Mouse (Mus musculus): ENCODE results near the gene Rbm47. TPM values are rescaled to one million over a fixed set of nuclear protein-coding genes. Genes with fewer than 3 reads are reported as not detected.

Rbm47 gene
- polyA plus RNA-seq, 1 experiment from 2014 or later: 1.0 TPM

- Histone ChIP-seq H3K27ac (replicated peaks; ENCODE audit: low read depth, low read length) (no peak overlapping the region), H3K9me3 (ENCODE audit: control insufficient read depth, low read length) (no peaks in the 10 kb centered on the region), H3K9ac (replicated peaks; ENCODE audit: low read length) (no peak overlapping the region), H3K4me3 (replicated peaks; ENCODE audit: low read depth, low read length) (no peak overlapping the region), H3K27me3 (ENCODE audit: control insufficient read depth, insufficient read depth, low read length) (no peaks in the 10 kb centered on the region), H3K36me3 (ENCODE audit: control insufficient read depth, insufficient read depth, low read length) (no peaks in the 10 kb centered on the region), H3K4me2 (ENCODE audit: low read length) (no peak overlapping the region), H3K4me1 (ENCODE audit: control insufficient read depth, insufficient read depth, low read length) (no peaks in the 10 kb centered on the region)
- ATAC-seq (ENCODE audit: low FRiP score, low TSS enrichment): no peak
- WGBS: 88% methylated on average over 9 of the region's 9 CpGs
- no peak for DNase-seq
Measured at GRCm38 (mm10) chr5:66075032-66075488, 97.9 kb downstream of the Rbm47 start.

- H3K9me3 ChIP-seq (ENCODE audit: control insufficient read depth, low read length): no peaks in the 10 kb centered on the region
- no peak overlapping the region for H3K4me3 ChIP-seq (replicated peaks; ENCODE audit: low read depth, low read length)
- ATAC-seq (ENCODE audit: low FRiP score, low TSS enrichment) (no peak), DNase-seq (no peak)
- H3K4me1 ChIP-seq (ENCODE audit: control insufficient read depth, insufficient read depth, low read length): no peaks in the 10 kb centered on the region
- H3K27me3 ChIP-seq (ENCODE audit: control insufficient read depth, insufficient read depth, low read length): no peaks in the 10 kb centered on the region
- no peak overlapping the region for H3K4me2 ChIP-seq (ENCODE audit: low read length)
- H3K9ac ChIP-seq (replicated peaks; ENCODE audit: low read length): no peak overlapping the region
- no peak overlapping the region for H3K27ac ChIP-seq (replicated peaks; ENCODE audit: low read depth, low read length)
- WGBS: 90% methylated on average over 5 of the region's 5 CpGs
- H3K36me3 ChIP-seq (ENCODE audit: control insufficient read depth, insufficient read depth, low read length): no peaks in the 10 kb centered on the region
Measured at GRCm38 (mm10) chr5:66074235-66074634, 98.7 kb downstream of the Rbm47 start.

- Histone ChIP-seq H3K9ac (replicated peaks; ENCODE audit: low read length) (no peak overlapping the region), H3K27ac (replicated peaks; ENCODE audit: low read depth, low read length) (no peak overlapping the region), H3K4me1 (ENCODE audit: control insufficient read depth, insufficient read depth, low read length) (no peaks in the 10 kb centered on the region), H3K9me3 (ENCODE audit: control insufficient read depth, low read length) (no peaks in the 10 kb centered on the region), H3K36me3 (ENCODE audit: control insufficient read depth, insufficient read depth, low read length) (no peaks in the 10 kb centered on the region), H3K4me3 (replicated peaks; ENCODE audit: low read depth, low read length) (no peak overlapping the region), H3K27me3 (ENCODE audit: control insufficient read depth, insufficient read depth, low read length) (no peaks in the 10 kb centered on the region), H3K4me2 (ENCODE audit: low read length) (no peak overlapping the region)
- ATAC-seq (ENCODE audit: low FRiP score, low TSS enrichment): no peak
- WGBS: 89% methylated on average over 12 of the region's 12 CpGs
- DNase-seq: no peak
Measured at GRCm38 (mm10) chr5:66073604-66074164, 99.2 kb downstream of the Rbm47 start.

- 89% methylated on average over 8 of the region's 8 CpGs for WGBS
- Histone ChIP-seq H3K27ac (replicated peaks; ENCODE audit: low read depth, low read length) (no peak overlapping the region), H3K4me1 (ENCODE audit: control insufficient read depth, insufficient read depth, low read length) (no peaks in the 10 kb centered on the region), H3K27me3 (ENCODE audit: control insufficient read depth, insufficient read depth, low read length) (no peaks in the 10 kb centered on the region), H3K9ac (replicated peaks; ENCODE audit: low read length) (no peak overlapping the region), H3K9me3 (ENCODE audit: control insufficient read depth, low read length) (no peaks in the 10 kb centered on the region), H3K4me3 (replicated peaks; ENCODE audit: low read depth, low read length) (no peak overlapping the region), H3K4me2 (ENCODE audit: low read length) (no peak overlapping the region), H3K36me3 (ENCODE audit: control insufficient read depth, insufficient read depth, low read length) (no peaks in the 10 kb centered on the region)
- no peak for DNase-seq
- no peak for ATAC-seq (ENCODE audit: low FRiP score, low TSS enrichment)
Measured at GRCm38 (mm10) chr5:66071722-66072121, 101.2 kb downstream of the Rbm47 start.

- ATAC-seq (ENCODE audit: low FRiP score, low TSS enrichment) (no peak), DNase-seq (no peak)
- Histone ChIP-seq H3K4me3 (replicated peaks; ENCODE audit: low read depth, low read length) (no peak overlapping the region), H3K36me3 (ENCODE audit: control insufficient read depth, insufficient read depth, low read length) (no peaks in the 10 kb centered on the region), H3K4me1 (ENCODE audit: control insufficient read depth, insufficient read depth, low read length) (no peaks in the 10 kb centered on the region), H3K27me3 (ENCODE audit: control insufficient read depth, insufficient read depth, low read length) (no peaks in the 10 kb centered on the region), H3K4me2 (ENCODE audit: low read length) (no peak overlapping the region), H3K9ac (replicated peaks; ENCODE audit: low read length) (no peak overlapping the region), H3K9me3 (ENCODE audit: control insufficient read depth, low read length) (no peaks in the 10 kb centered on the region), H3K27ac (replicated peaks; ENCODE audit: low read depth, low read length) (no peak overlapping the region)
- WGBS: 59% methylated on average over 2 of the region's 2 CpGs
Measured at GRCm38 (mm10) chr5:66070350-66070749, 102.6 kb downstream of the Rbm47 start.

- H3K4me2 ChIP-seq (ENCODE audit: low read length): peak overlapping the region; percentile 51
- H3K9ac ChIP-seq (replicated peaks; ENCODE audit: low read length): no peak overlapping the region
- no peaks in the 10 kb centered on the region for H3K4me1 ChIP-seq (ENCODE audit: control insufficient read depth, insufficient read depth, low read length)
- ATAC-seq (ENCODE audit: low FRiP score, low TSS enrichment): no peak
- no peak overlapping the region for H3K27ac ChIP-seq (replicated peaks; ENCODE audit: low read depth, low read length)
- WGBS: 5% methylated on average over 27 of the region's 27 CpGs
- no peaks in the 10 kb centered on the region for H3K9me3 ChIP-seq (ENCODE audit: control insufficient read depth, low read length)
- H3K36me3 ChIP-seq (ENCODE audit: control insufficient read depth, insufficient read depth, low read length): no peaks in the 10 kb centered on the region
- peak overlapping the region; percentile 29 for H3K4me3 ChIP-seq (replicated peaks; ENCODE audit: low read depth, low read length)
- DNase-seq: peak; percentile 59
- no peaks in the 10 kb centered on the region for H3K27me3 ChIP-seq (ENCODE audit: control insufficient read depth, insufficient read depth, low read length)
Measured at GRCm38 (mm10) chr5:66069470-66070144, 103.3 kb downstream of the Rbm47 start.

GRCm38 (mm10) chr5:66069133-66069469 lies 103.8 kb downstream of the Rbm47 start:
- DNase-seq: peak; percentile 12
- H3K9me3 ChIP-seq (ENCODE audit: control insufficient read depth, low read length): no peaks in the 10 kb centered on the region
- no peaks in the 10 kb centered on the region for H3K4me1 ChIP-seq (ENCODE audit: control insufficient read depth, insufficient read depth, low read length)
- H3K36me3 ChIP-seq (ENCODE audit: control insufficient read depth, insufficient read depth, low read length): no peaks in the 10 kb centered on the region
- H3K4me2 ChIP-seq (ENCODE audit: low read length): peak overlapping the region; percentile 51; the same call in 1 of the 2 replicates
- H3K27me3 ChIP-seq (ENCODE audit: control insufficient read depth, insufficient read depth, low read length): no peaks in the 10 kb centered on the region
- no peak overlapping the region for H3K27ac ChIP-seq (replicated peaks; ENCODE audit: low read depth, low read length)
- H3K4me3 ChIP-seq (replicated peaks; ENCODE audit: low read depth, low read length): no peak overlapping the region
- no peak for ATAC-seq (ENCODE audit: low FRiP score, low TSS enrichment)
- H3K9ac ChIP-seq (replicated peaks; ENCODE audit: low read length): no peak overlapping the region
- 42% methylated on average over 7 of the region's 7 CpGs for WGBS

- DNase-seq: no peak
- H3K36me3 ChIP-seq (ENCODE audit: control insufficient read depth, insufficient read depth, low read length): no peaks in the 10 kb centered on the region
- no peaks in the 10 kb centered on the region for H3K4me1 ChIP-seq (ENCODE audit: control insufficient read depth, insufficient read depth, low read length)
- H3K4me3 ChIP-seq (replicated peaks; ENCODE audit: low read depth, low read length): no peak overlapping the region
- H3K9ac ChIP-seq (replicated peaks; ENCODE audit: low read length): no peak overlapping the region
- no peak for ATAC-seq (ENCODE audit: low FRiP score, low TSS enrichment)
- H3K27ac ChIP-seq (replicated peaks; ENCODE audit: low read depth, low read length): no peak overlapping the region
- WGBS: 84% methylated on average over 12 of the region's 12 CpGs
- H3K4me2 ChIP-seq (ENCODE audit: low read length): no peak overlapping the region
- H3K27me3 ChIP-seq (ENCODE audit: control insufficient read depth, insufficient read depth, low read length): no peaks in the 10 kb centered on the region
- H3K9me3 ChIP-seq (ENCODE audit: control insufficient read depth, low read length): no peaks in the 10 kb centered on the region
Measured at GRCm38 (mm10) chr5:66068068-66068920, 104.6 kb downstream of the Rbm47 start.

All from midbrain, embryonic 14.5 days (tissue).